Mouse (Mus musculus) lung, adult 2 months (tissue): ENCODE data around the gene Disp3. TPM values are rescaled to one million over a fixed set of nuclear protein-coding genes. Genes with fewer than 3 reads are reported as not detected.

ENCODE experiments used
- DNase-seq: peaks from one replicate; pipeline ENCODE4 v3.0.0; 2022
- H3K4me1 ChIP-seq: fragments of 200-500 bp; 2 replicates; pipeline ENCODE4 v1.6.1; 2011; ENCODE audit warnings: low read length; ENCODE audit not compliant: control insufficient read depth, insufficient read depth
- H3K4me3 ChIP-seq: fragments of 200-500 bp; replicated peaks from 2 replicates; pipeline ENCODE3; 2011; ENCODE audit warnings: low read depth, mild to moderate bottlenecking, control low read depth, low read length; ENCODE audit errors: extremely low read depth
- CTCF ChIP-seq: fragments of 200-500 bp; IDR thresholded peaks from 2 replicates; pipeline ENCODE4 v1.5.1; 2011; ENCODE audit warnings: mild to moderate bottlenecking, low read length, control low read depth; ENCODE audit not compliant: insufficient read depth
- POLR2A ChIP-seq: fragments of 200-500 bp; IDR thresholded peaks from 2 replicates; pipeline ENCODE4 v1.6.1; 2011; ENCODE audit warnings: low read depth, mild to moderate bottlenecking, control low read depth, low read length, borderline replicate concordance; ENCODE audit errors: extremely low read depth
- WGBS: fragments of 180-500 bp; shearing (Covaris S2); methylation state at CpG from one replicate; pipeline ENCODE4 v1.1.7; 2018; 5-methylcytosine and 5-hydroxymethylcytosine counted together
- polyA plus RNA-seq: library from polyadenylated mRNA; depleted of rRNA; stranded (reverse); fragments of >200 nt; gene quantifications from 2 replicates; pipeline ENCODE4 v1.2.3, GENCODE M21; 2012; rRNA removed

Disp3 gene
- polyA plus RNA-seq, 1 experiment, result not detected

DNA sequence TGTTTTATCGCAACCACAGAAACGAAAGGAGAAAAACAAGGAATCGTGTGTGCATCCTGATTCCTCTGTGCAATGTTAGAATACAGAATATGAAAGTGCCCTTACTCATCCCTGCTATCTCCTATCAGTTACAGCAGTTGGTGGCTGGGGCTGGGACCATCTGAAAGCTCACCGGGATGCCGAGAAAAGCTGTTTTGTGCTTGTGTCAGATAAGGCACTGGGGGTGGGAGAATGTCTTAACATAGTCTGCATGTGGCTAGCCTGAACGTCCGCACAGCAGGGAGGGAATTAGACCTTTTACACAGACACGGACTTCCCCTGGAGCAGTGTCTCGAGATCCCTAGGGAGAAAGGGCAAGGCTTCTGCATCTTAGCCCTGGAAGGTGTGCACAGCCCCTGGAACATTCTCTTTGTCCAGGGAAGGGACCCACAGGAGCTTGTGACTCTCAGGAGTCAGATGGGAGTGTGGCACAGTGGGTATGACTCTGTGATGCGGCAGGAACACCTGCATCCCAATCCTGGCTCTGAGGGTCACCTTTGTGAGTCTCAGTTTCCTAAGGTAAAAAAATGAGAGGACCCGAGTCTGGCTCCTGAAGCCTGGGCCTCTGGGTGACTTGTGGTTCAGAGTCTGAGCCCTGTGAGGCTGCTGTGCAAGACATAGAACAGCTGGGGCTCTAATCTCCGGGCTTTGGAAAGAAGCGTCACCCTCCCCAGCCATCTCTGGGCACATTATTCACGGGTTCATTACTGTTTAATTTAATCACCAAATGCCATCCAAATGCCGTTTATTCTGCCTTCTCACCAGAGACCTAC lies 83.5 kb downstream of the Disp3 start:
- TF ChIP-seq CTCF, result no peak
- Histone ChIP-seq H3K4me3 (no peak overlapping the region), H3K4me1 (no peaks in the 10 kb centered on the region)
- WGBS, result 60% methylated on average over 15 of the region's 15 CpGs
- no peak for DNase-seq

DNA sequence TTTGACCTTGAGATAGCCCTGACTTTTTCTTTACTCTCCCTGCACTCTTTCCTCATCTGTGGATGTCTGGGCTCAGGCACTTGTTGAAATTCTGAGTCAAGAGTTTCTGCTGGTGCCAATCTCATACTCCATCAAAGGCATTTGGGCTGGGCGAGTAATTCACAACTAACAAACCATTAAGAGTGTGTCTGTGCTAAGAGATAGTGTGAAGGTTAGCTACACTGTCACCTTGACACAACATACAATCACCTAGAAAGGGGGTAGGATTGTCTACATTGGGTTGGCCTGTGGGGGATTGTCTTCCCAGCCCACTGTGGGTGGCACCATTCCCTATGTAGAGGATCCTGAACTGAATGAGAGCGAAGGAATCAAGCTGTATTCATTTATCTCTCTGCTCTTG lies 84.2 kb downstream of the Disp3 start:
- Histone ChIP-seq H3K4me3 (no peak overlapping the region), H3K4me1 (no peaks in the 10 kb centered on the region)
- no peak for DNase-seq
- WGBS, result 81% methylated on average over 2 of the region's 2 CpGs
- no peak for TF ChIP-seq POLR2A

GRCm38 (mm10) chr4:148198721-148199120 lies 89.0 kb downstream of the Disp3 start:
- no peak for DNase-seq
- WGBS, result 58% methylated on average over 10 of the region's 10 CpGs
- Histone ChIP-seq H3K4me3 (no peak overlapping the region), H3K4me1 (no peaks in the 10 kb centered on the region)
- no peak for TF ChIP-seq CTCF
- TF ChIP-seq POLR2A, result no peak

- DNase-seq, result no peak
- no peak overlapping the region for H3K4me3 ChIP-seq
- H3K4me1 ChIP-seq, result no peaks in the 10 kb centered on the region
- TF ChIP-seq POLR2A (no peak), CTCF (no peak)
Measured at GRCm38 (mm10) chr4:148194400-148194799, 93.4 kb downstream of the Disp3 start.

- DNase-seq, result no peak
- WGBS, result 30% methylated on average over 11 of the region's 11 CpGs
- H3K4me3 ChIP-seq, result no peak overlapping the region
- TF ChIP-seq POLR2A, result no peak
- no peak for TF ChIP-seq CTCF
- no peaks in the 10 kb centered on the region for H3K4me1 ChIP-seq
Measured at GRCm38 (mm10) chr4:148192707-148193245, 95.0 kb downstream of the Disp3 start.

Other genes starting within 250 kb of the Disp3 start
- gene Clcn6, start 249.1 kb downstream of the Disp3 start, polyA plus RNA-seq, result 14.1 and 14.9 TPM in 2 replicates
- 34.8 and 38.9 TPM in 2 replicates for gene Mthfr, start 248.9 kb downstream of the Disp3 start, polyA plus RNA-seq
- 50.1 and 56.8 TPM in 2 replicates for gene Agtrap, start 199.9 kb downstream of the Disp3 start, polyA plus RNA-seq
- gene Mad2l2, start 157.6 kb downstream of the Disp3 start, polyA plus RNA-seq, result 26.9 and 30.8 TPM in 2 replicates
- 0.15 and 0.59 TPM in 2 replicates for gene Draxin, start 157.3 kb downstream of the Disp3 start, polyA plus RNA-seq
- gene Fbxo6, start 135.8 kb downstream of the Disp3 start, polyA plus RNA-seq, result 64.5 and 84.4 TPM in 2 replicates
- gene Fbxo44, start 127.5 kb downstream of the Disp3 start, polyA plus RNA-seq, result 13.3 and 21.5 TPM in 2 replicates
- gene Fbxo2, start 127.3 kb downstream of the Disp3 start, polyA plus RNA-seq, result 1.9 and 2.6 TPM in 2 replicates
- 13.6 and 18.0 TPM in 2 replicates for gene Ubiad1, start 156.8 kb upstream of the Disp3 start, polyA plus RNA-seq
- gene Mtor, start 160.6 kb upstream of the Disp3 start, polyA plus RNA-seq, result 17.3 and 20.2 TPM in 2 replicates
- 1.5 TPM in 2 replicates for gene Angptl7, start 212.5 kb upstream of the Disp3 start, polyA plus RNA-seq